10 mouse cellular contexts compared by ENCODE assay signal in genomic region chr10:18700117-18700516, GRCm38 (mm10). TPM values are rescaled to one million over a fixed set of nuclear protein-coding genes. Genes with fewer than 3 reads are reported as not detected.
DNase-seq lines count a peak whose midpoint lies in the region; ATAC-seq and TF ChIP-seq lines count a peak whose summit lies in the region.
"Had no signal": no experiment of that assay in that cellular context is flagged by ENCODE, and none has a peak within 500 bp of the region (broad histone marks: within the 10 kb centered on the region; RNA-seq: fewer than 3 reads in every experiment).

No protein-coding gene starts in this region.

- no peak overlapping the region for H3K27ac ChIP-seq in hindbrain, embryonic 16.5 days (ENCODE audit: low read depth, low read length)
- H3K27ac ChIP-seq in hindbrain, embryonic 14.5 days: no peak overlapping the region
- no peak overlapping the region for H3K27ac ChIP-seq in stomach, postnatal 0 days (replicated peaks)
- H3K27ac ChIP-seq: embryonic facial prominence, embryonic 12.5 days had no signal

- peak; percentile 11; the same call in 1 of the 2 replicates for ATAC-seq in hindbrain, embryonic 16.5 days
- ATAC-seq in hindbrain, embryonic 14.5 days (ENCODE audit: low FRiP score): no peak
- ATAC-seq in stomach, postnatal 0 days (ENCODE audit: low FRiP score, low TSS enrichment): no peak
- ATAC-seq in erythroblast, adult 5-6 weeks (replicated peaks; ENCODE audit: low FRiP score, poor library complexity, severe bottlenecking): no peak
- ATAC-seq: liver, postnatal 0 days had no signal

- intact Hi-C loops in heart, postnatal 14 days (cut with DNase I): no loop called here

- 37% methylated on average over 2 of the region's 2 CpGs for WGBS in hindbrain, embryonic 16.5 days
- 63% methylated on average over 2 of the region's 2 CpGs for WGBS in hindbrain, embryonic 14.5 days
- 65% methylated on average over 2 of the region's 2 CpGs for WGBS in stomach, postnatal 0 days

- no peak for TF ChIP-seq POLR2A in brain, embryonic 14.5 days (IDR thresholded peaks at IDR 0.05; ENCODE audit: borderline replicate concordance, extremely low read depth, insufficient read depth, insufficient read length, poor library complexity, severe bottlenecking)

- no peak for TF ChIP-seq EP300 in stomach, postnatal 0 days (optimal IDR thresholded peaks at IDR 0.05)

- H3K4me2 ChIP-seq in hindbrain, embryonic 16.5 days (ENCODE audit: low read length): no peak overlapping the region
- H3K4me2 ChIP-seq in hindbrain, embryonic 14.5 days (replicated peaks): no peak overlapping the region
- H3K4me2 ChIP-seq in stomach, postnatal 0 days (replicated peaks; ENCODE audit: low read depth): no peak overlapping the region
- H3K4me2 ChIP-seq: embryonic facial prominence, embryonic 12.5 days had no signal

- TF ChIP-seq CTCF in brain, embryonic 14.5 days (IDR thresholded peaks at IDR 0.05; ENCODE audit: borderline replicate concordance, extremely low read depth, insufficient read depth, insufficient read length): no peak
- no peak for TF ChIP-seq CTCF in stomach, postnatal 0 days (IDR thresholded peaks at IDR 0.05; ENCODE audit: low read depth)

- H3K27me3 ChIP-seq in hindbrain, embryonic 16.5 days (replicated peaks; ENCODE audit: control insufficient read depth, insufficient read depth, low read length): no peaks in the 10 kb centered on the region
- H3K27me3 ChIP-seq in hindbrain, embryonic 14.5 days (ENCODE audit: control insufficient read depth, insufficient read depth, low read length): no peaks in the 10 kb centered on the region
- no peaks in the 10 kb centered on the region for H3K27me3 ChIP-seq in stomach, postnatal 0 days (ENCODE audit: control insufficient read depth, insufficient read depth, low read length)
- H3K27me3 ChIP-seq: embryonic facial prominence, embryonic 12.5 days had no signal

- no peaks in the 10 kb centered on the region for H3K9me3 ChIP-seq in hindbrain, embryonic 16.5 days (ENCODE audit: control insufficient read depth, low read length)
- no peaks in the 10 kb centered on the region for H3K9me3 ChIP-seq in hindbrain, embryonic 14.5 days (ENCODE audit: control insufficient read depth, low read length)
- H3K9me3 ChIP-seq in stomach, postnatal 0 days (ENCODE audit: control insufficient read depth, low read length): no peaks in the 10 kb centered on the region
- H3K9me3 ChIP-seq: embryonic facial prominence, embryonic 12.5 days had no signal

- H3K4me1 ChIP-seq in hindbrain, embryonic 16.5 days (ENCODE audit: control insufficient read depth, insufficient read depth, low read depth, low read length): no peaks in the 10 kb centered on the region
- H3K4me1 ChIP-seq in hindbrain, embryonic 14.5 days (replicated peaks; ENCODE audit: control insufficient read depth, insufficient read depth, low read length): 0 out of 2 replicates have a peak, but pooled peaks cover 8% of the 10 kb centered on the region
- no peaks in the 10 kb centered on the region for H3K4me1 ChIP-seq in stomach, postnatal 0 days (replicated peaks; ENCODE audit: control insufficient read depth, insufficient read depth)
- H3K4me1 ChIP-seq: embryonic facial prominence, embryonic 12.5 days had no signal

- DNase-seq in hindbrain, embryonic 14.5 days (ENCODE audit: low spot score): no peak
- peak; percentile 43 for DNase-seq in brain, embryonic 14.5 days (ENCODE audit: low read depth)
- peak; percentile 48 to 51 for DNase-seq in cerebellum, adult 18-20 months
- DNase-seq in heart, postnatal 14 days: peak; percentile 27 to 64
- DNase-seq in stomach, postnatal 0 days (ENCODE audit: low spot score): no peak
- DNase-seq: liver, postnatal 0 days; thymus, postnatal 4 days had no signal

- peaks cover 7% of the 10 kb centered on the region; the same call in 1 of the 2 replicates for H3K36me3 ChIP-seq in hindbrain, embryonic 16.5 days (ENCODE audit: control insufficient read depth, insufficient read depth, low read length)
- peaks cover 12% of the 10 kb centered on the region for H3K36me3 ChIP-seq in hindbrain, embryonic 14.5 days (replicated peaks; ENCODE audit: control insufficient read depth, insufficient read depth)
- no peaks in the 10 kb centered on the region for H3K36me3 ChIP-seq in stomach, postnatal 0 days (ENCODE audit: control insufficient read depth, insufficient read depth, low read length)
- H3K36me3 ChIP-seq: embryonic facial prominence, embryonic 12.5 days had no signal

- no peak overlapping the region for H3K4me3 ChIP-seq in hindbrain, embryonic 16.5 days (ENCODE audit: low read length)
- H3K4me3 ChIP-seq in hindbrain, embryonic 14.5 days (replicated peaks; ENCODE audit: low read length): no peak overlapping the region
- H3K4me3 ChIP-seq in stomach, postnatal 0 days (ENCODE audit: low read depth, low read length): no peak overlapping the region
- H3K4me3 ChIP-seq: embryonic facial prominence, embryonic 12.5 days had no signal

- H3K9ac ChIP-seq in hindbrain, embryonic 16.5 days (ENCODE audit: low read depth, low read length): no peak overlapping the region
- no peak overlapping the region for H3K9ac ChIP-seq in hindbrain, embryonic 14.5 days
- H3K9ac ChIP-seq in stomach, postnatal 0 days (ENCODE audit: low read length): no peak overlapping the region
- H3K9ac ChIP-seq: embryonic facial prominence, embryonic 12.5 days; liver, postnatal 0 days had no signal

RNA-seq across cellular contexts. Expression of gene Arfgef3, which starts 43.6 kb away (rescaled TPM):
- polyA plus RNA-seq in hindbrain, embryonic 16.5 days (2015; fragmentation: Nextera tagmentation; extraction: Ambion mirVana): 6.3 and 6.5 TPM in 2 replicates
- polyA plus RNA-seq in hindbrain, embryonic 14.5 days (2014; fragmentation: Nextera tagmentation; extraction: Ambion mirVana): 7.6 and 8.5 TPM in 2 replicates
- polyA plus RNA-seq in brain, embryonic 14.5 days (2012; rRNA removed): 4.4 and 7.4 TPM in 2 replicates
- under 1 TPM; 0.56 to 0.65 TPM for total RNA-seq in heart, postnatal 14 days (2021)
- 1.6 and 1.8 TPM in 2 replicates for polyA plus RNA-seq in stomach, postnatal 0 days (2015; fragmentation: Nextera tagmentation; extraction: Ambion mirVana)
- total RNA-seq in erythroblast, adult 5-6 weeks (2015; ENCODE audit: low replicate concordance): 0.58 TPM in 1 of 2 replicates, not detected in the other
- 0.09 TPM in 1 of 2 replicates, not detected in the other for total RNA-seq in erythroblast, adult 5-6 weeks (2017; ENCODE audit: low replicate concordance)

Comparison
In these comparisons a context has a peak if more than half of its experiments do, and no peak if none do; other contexts are left out.
1. DNase-seq: peak in brain, embryonic 14.5 days (single experiment), cerebellum, adult 18-20 months (2 of 2) and heart, postnatal 14 days (2 of 2); none in hindbrain, embryonic 14.5 days (single experiment) and stomach, postnatal 0 days (single experiment).